Mouse (Mus musculus) myocyte (in vitro differentiated cells): ENCODE data around the gene Larp4.

ENCODE experiments used
- CEBPB ChIP-seq: IDR thresholded peaks from 2 replicates; pipeline ENCODE4 v1.6.1; 2011; ENCODE audit warnings: mild to moderate bottlenecking, moderate library complexity; ENCODE audit not compliant: poor library complexity, insufficient read depth, severe bottlenecking
- E2F4 ChIP-seq: IDR thresholded peaks from one replicate; pipeline ENCODE4 v1.6.1; 2011; ENCODE audit warnings: mild to moderate bottlenecking, control low read depth, moderate library complexity; ENCODE audit not compliant: insufficient read depth
- MAX ChIP-seq: IDR thresholded peaks from one replicate; pipeline ENCODE4 v1.6.1; 2011; ENCODE audit warnings: low read depth, mild to moderate bottlenecking, control low read depth
- MYOD1 ChIP-seq, 3 experiments: IDR thresholded peaks; one replicate each; pipeline ENCODE4 v1.6.1; 2011; ENCODE audit warnings: control low read depth in 2 of 3, low read depth in 2 of 3, mild to moderate bottlenecking in 2 of 3, moderate library complexity in 1 of 3; ENCODE audit not compliant: insufficient read length in 2 of 3, control insufficient read depth in 1 of 3
- MYOG ChIP-seq, 3 experiments: IDR thresholded peaks; one replicate each; pipeline ENCODE4 v1.6.1; 2011; ENCODE audit warnings: control low read depth in 2 of 3, low read depth in 2 of 3, mild to moderate bottlenecking in 2 of 3; ENCODE audit not compliant: insufficient read length in 2 of 3, control insufficient read depth in 1 of 3, insufficient read depth in 1 of 3
- POLR2A ChIP-seq: IDR thresholded peaks from one replicate; pipeline ENCODE4 v1.6.1; 2011; ENCODE audit warnings: low read depth, mild to moderate bottlenecking, control low read depth, moderate library complexity; ENCODE audit not compliant: insufficient read length
- POLR2AphosphoS2 ChIP-seq: IDR thresholded peaks from one replicate; pipeline ENCODE4 v1.6.1; 2011; ENCODE audit warnings: low read depth, control low read depth; ENCODE audit not compliant: insufficient read length
- REST ChIP-seq: IDR thresholded peaks from one replicate; pipeline ENCODE4 v1.6.1; 2011; ENCODE audit warnings: mild to moderate bottlenecking, control low read depth, moderate library complexity; ENCODE audit not compliant: insufficient read depth, insufficient read length
- TCF12 ChIP-seq: IDR thresholded peaks from one replicate; pipeline ENCODE4 v1.6.1; 2011; ENCODE audit warnings: mild to moderate bottlenecking, control low read depth; ENCODE audit not compliant: poor library complexity, insufficient read depth, severe bottlenecking
- TCF3 ChIP-seq: IDR thresholded peaks from one replicate; pipeline ENCODE4 v1.6.1; 2011; ENCODE audit warnings: low read depth, control low read depth; ENCODE audit not compliant: insufficient read length
- USF1 ChIP-seq: IDR thresholded peaks from one replicate; pipeline ENCODE4 v1.6.1; 2011; ENCODE audit warnings: low read depth, mild to moderate bottlenecking, control low read depth, moderate library complexity

GRCm38 (mm10) chr15:100050940-100051339 is 81.1 kb downstream of the Larp4 start:
- no peak for TF ChIP-seq MYOG (IDR thresholded peaks at IDR 0.05; ENCODE audit: control insufficient read depth in 1 of 3, insufficient read depth in 1 of 3, insufficient read length in 2 of 3, low read depth in 2 of 3)
- TF ChIP-seq POLR2A: no peak
- TF ChIP-seq MYOD1 (IDR thresholded peaks at IDR 0.05; ENCODE audit: control insufficient read depth in 1 of 3, insufficient read length in 2 of 3, low read depth in 2 of 3): no peak
- TF ChIP-seq POLR2AphosphoS2: no peak
- no peak for TF ChIP-seq MAX
- TF ChIP-seq E2F4: no peak
- TF ChIP-seq TCF3: no peak
- TF ChIP-seq TCF12: no peak
- TF ChIP-seq CEBPB: no peak
- no peak for TF ChIP-seq USF1
- TF ChIP-seq REST: no peak
